In genomic region chr11:119056301-119057211, GRCm38 (mm10) we compare ENCODE assay signal across 8 mouse cellular contexts. TPM values are rescaled to one million over a fixed set of nuclear protein-coding genes. Genes with fewer than 3 reads are reported as not detected.
DNase-seq lines count a peak whose midpoint lies in the region; ATAC-seq and TF ChIP-seq lines count a peak whose summit lies in the region.

No protein-coding gene starts in this region.

- peak overlapping the region; percentile 93 for H3K9ac ChIP-seq in limb, embryonic 14.5 days (ENCODE audit: low read depth, low read length, severe bottlenecking)
- peak overlapping the region; percentile 81 for H3K9ac ChIP-seq in midbrain, postnatal 0 days (replicated peaks; ENCODE audit: low read length, poor library complexity, severe bottlenecking)

- no peak for TF ChIP-seq CTCF in cerebellum, adult 2 months (IDR thresholded peaks at IDR 0.05; ENCODE audit: borderline replicate concordance, insufficient read depth, low read depth, low read length)
- TF ChIP-seq CTCF in midbrain, postnatal 0 days (IDR thresholded peaks at IDR 0.05), result peak; percentile 16; the same call in 1 of the 2 replicates

- WGBS in cerebellum, adult 2 months, result under 1% methylated on average over 64 of the region's 65 CpGs
- WGBS in limb, embryonic 14.5 days, result 2% methylated on average over 56 of the region's 65 CpGs
- WGBS in midbrain, postnatal 0 days, result under 1% methylated on average over 57 of the region's 65 CpGs

- H3K27me3 ChIP-seq in cerebellum, adult 2 months (ENCODE audit: control insufficient read depth, insufficient read depth, low read length), result no peaks in the 10 kb centered on the region
- peaks cover 83% of the 10 kb centered on the region for H3K27me3 ChIP-seq in limb, embryonic 14.5 days (ENCODE audit: control insufficient read depth, insufficient read depth, low read length)
- H3K27me3 ChIP-seq in midbrain, postnatal 0 days (ENCODE audit: insufficient read depth, low read length), result peaks cover 11% of the 10 kb centered on the region

- intact Hi-C loops in heart, postnatal 10 days (cut with DNase I), result loop anchor here (5.0 kb wide), 1 partner anchor 71 kb away; no protein-coding TSS in a partner anchor

- no peaks in the 10 kb centered on the region for H3K36me3 ChIP-seq in limb, embryonic 14.5 days (ENCODE audit: control insufficient read depth, insufficient read depth, low read length)
- no peaks in the 10 kb centered on the region for H3K36me3 ChIP-seq in midbrain, postnatal 0 days (ENCODE audit: insufficient read depth, low read length)

- H3K4me1 ChIP-seq in cerebellum, adult 2 months (ENCODE audit: control insufficient read depth, insufficient read depth, low read length), result peaks cover 20% of the 10 kb centered on the region; the same call in 1 of the 2 replicates
- peaks cover 43% of the 10 kb centered on the region for H3K4me1 ChIP-seq in limb, embryonic 14.5 days (ENCODE audit: control insufficient read depth, insufficient read depth, low read length)
- H3K4me1 ChIP-seq in midbrain, postnatal 0 days (ENCODE audit: insufficient read depth, low read length), result peaks cover 44% of the 10 kb centered on the region

- H3K9me3 ChIP-seq in limb, embryonic 14.5 days (ENCODE audit: control insufficient read depth, low read length), result no peaks in the 10 kb centered on the region
- no peaks in the 10 kb centered on the region for H3K9me3 ChIP-seq in midbrain, postnatal 0 days (ENCODE audit: low read length)

- peak overlapping the region; percentile 80 for H3K27ac ChIP-seq in cerebellum, adult 2 months (ENCODE audit: insufficient read depth, low read length)
- peak overlapping the region; percentile 58; the same call in 1 of the 2 replicates for H3K27ac ChIP-seq in limb, embryonic 14.5 days (replicated peaks; ENCODE audit: low read depth, low read length)
- peak overlapping the region; percentile 92 for H3K27ac ChIP-seq in midbrain, postnatal 0 days (ENCODE audit: low read depth, low read length)

- peak overlapping the region; percentile 98 for H3K4me2 ChIP-seq in limb, embryonic 14.5 days (replicated peaks; ENCODE audit: low read depth, low read length, severe bottlenecking)
- H3K4me2 ChIP-seq in midbrain, postnatal 0 days (ENCODE audit: low read depth, low read length, poor library complexity, severe bottlenecking), result peak overlapping the region; percentile 98

- peak; percentile 68 to 76 for DNase-seq in cerebellum, adult 2 months
- no peak for DNase-seq in cerebellum, adult 9-10 months
- peak; percentile 80 for DNase-seq in A20 (ENCODE audit: low read depth, low spot score)
- DNase-seq in cerebellum, postnatal 36 days, result peak; percentile 66 to 73
- DNase-seq in heart, postnatal 10 days, result peak; percentile 83 to 85
- DNase-seq in limb, embryonic 14.5 days (ENCODE audit: low spot score), result no peak
- peak; percentile 76 for DNase-seq in midbrain, postnatal 0 days (ENCODE audit: low spot score)
- peak; percentile 73 for DNase-seq in thymus, postnatal 4 days

- ATAC-seq in limb, embryonic 14.5 days (ENCODE audit: low FRiP score, low read depth), result peak; percentile 15; the same call in 1 of the 2 replicates
- peak; percentile 20 for ATAC-seq in midbrain, postnatal 0 days (ENCODE audit: low FRiP score)

- TF ChIP-seq POLR2A in cerebellum, adult 2 months (IDR thresholded peaks at IDR 0.05; ENCODE audit: borderline replicate concordance, insufficient read depth, low read length), result 0 out of 2 replicates have a peak, but pooled peaks have one; percentile 18
- TF ChIP-seq POLR2A in limb, embryonic 14.5 days (IDR thresholded peaks at IDR 0.05; ENCODE audit: borderline replicate concordance, extremely low read depth, insufficient read depth, insufficient read length), result no peak

- peak overlapping the region; percentile 73 for H3K4me3 ChIP-seq in cerebellum, adult 2 months (replicated peaks; ENCODE audit: insufficient read depth, low read depth, low read length)
- H3K4me3 ChIP-seq in limb, embryonic 14.5 days (replicated peaks; ENCODE audit: low read length), result peak overlapping the region; percentile 61
- peak overlapping the region; percentile 43 for H3K4me3 ChIP-seq in midbrain, postnatal 0 days (ENCODE audit: low read depth, low read length)

RNA-seq across cellular contexts. Expression of gene Cbx8, which starts 15.8 kb away (rescaled TPM):
- polyA plus RNA-seq in cerebellum, adult 2 months (2012; rRNA removed), result 8.7 and 10.5 TPM in 2 replicates
- 1 to 10 TPM; 5.6 to 7.5 TPM for total RNA-seq in heart, postnatal 10 days (2021)
- 6.9 and 7.2 TPM in 2 replicates for polyA plus RNA-seq in limb, embryonic 14.5 days (2012; rRNA removed)
- 10.1 and 12.6 TPM in 2 replicates for polyA plus RNA-seq in limb, embryonic 14.5 days (2014; fragmentation: Nextera tagmentation; extraction: Ambion mirVana)
- 14.9 and 15.5 TPM in 2 replicates for total RNA-seq in midbrain, postnatal 0 days (2014; rRNA removed)
- polyA plus RNA-seq in midbrain, postnatal 0 days (2015; fragmentation: Nextera tagmentation; extraction: Ambion mirVana), result 6.8 and 7.6 TPM in 2 replicates

RNA-seq across cellular contexts. Expression of gene Cbx4, which starts 29.5 kb away (rescaled TPM):
- 50.1 and 57.6 TPM in 2 replicates for polyA plus RNA-seq in cerebellum, adult 2 months (2012; rRNA removed)
- total RNA-seq in heart, postnatal 10 days (2021), result 10 to 100 TPM; 22.1 to 22.6 TPM
- 23.1 and 24.3 TPM in 2 replicates for polyA plus RNA-seq in limb, embryonic 14.5 days (2012; rRNA removed)
- 10.9 and 11.4 TPM in 2 replicates for polyA plus RNA-seq in limb, embryonic 14.5 days (2014; fragmentation: Nextera tagmentation; extraction: Ambion mirVana)
- 48.6 and 53.4 TPM in 2 replicates for total RNA-seq in midbrain, postnatal 0 days (2014; rRNA removed)
- polyA plus RNA-seq in midbrain, postnatal 0 days (2015; fragmentation: Nextera tagmentation; extraction: Ambion mirVana), result 30.5 TPM in 2 replicates

RNA-seq across cellular contexts. Expression of gene Cbx2, which starts 33.8 kb away (rescaled TPM):
- polyA plus RNA-seq in cerebellum, adult 2 months (2012; rRNA removed), result 4.1 and 4.6 TPM in 2 replicates
- 1 to 10 TPM; 5.2 to 6.8 TPM for total RNA-seq in heart, postnatal 10 days (2021)
- 35.7 and 40.4 TPM in 2 replicates for polyA plus RNA-seq in limb, embryonic 14.5 days (2012; rRNA removed)
- 29.1 and 35.5 TPM in 2 replicates for polyA plus RNA-seq in limb, embryonic 14.5 days (2014; fragmentation: Nextera tagmentation; extraction: Ambion mirVana)
- 9.6 and 10.6 TPM in 2 replicates for total RNA-seq in midbrain, postnatal 0 days (2014; rRNA removed)
- 5.6 and 6.7 TPM in 2 replicates for polyA plus RNA-seq in midbrain, postnatal 0 days (2015; fragmentation: Nextera tagmentation; extraction: Ambion mirVana)

Comparison
In these comparisons a context has a peak if more than half of its experiments do, and no peak if none do; other contexts are left out.
1. DNase-seq: peak in cerebellum, adult 2 months (2 of 2), A20 (single experiment), cerebellum, postnatal 36 days (2 of 2), heart, postnatal 10 days (2 of 2), midbrain, postnatal 0 days (single experiment) and thymus, postnatal 4 days (single experiment); none in cerebellum, adult 9-10 months (single experiment) and limb, embryonic 14.5 days (single experiment).
2. Peak in every context shown above with its lines, with median percentiles within 50 percentile points of each other: H3K27ac ChIP-seq and H3K4me3 ChIP-seq.